Mouse (Mus musculus) embryo, embryonic 10 days (tissue): Measurements from ENCODE around the gene Tgfbr2.

ENCODE experiments used
- DNase-seq: peaks from one replicate; pipeline ENCODE4 v3.0.0-alpha.2; 2015; ENCODE audit warnings: low spot score

The Tgfbr2 gene

DNA sequence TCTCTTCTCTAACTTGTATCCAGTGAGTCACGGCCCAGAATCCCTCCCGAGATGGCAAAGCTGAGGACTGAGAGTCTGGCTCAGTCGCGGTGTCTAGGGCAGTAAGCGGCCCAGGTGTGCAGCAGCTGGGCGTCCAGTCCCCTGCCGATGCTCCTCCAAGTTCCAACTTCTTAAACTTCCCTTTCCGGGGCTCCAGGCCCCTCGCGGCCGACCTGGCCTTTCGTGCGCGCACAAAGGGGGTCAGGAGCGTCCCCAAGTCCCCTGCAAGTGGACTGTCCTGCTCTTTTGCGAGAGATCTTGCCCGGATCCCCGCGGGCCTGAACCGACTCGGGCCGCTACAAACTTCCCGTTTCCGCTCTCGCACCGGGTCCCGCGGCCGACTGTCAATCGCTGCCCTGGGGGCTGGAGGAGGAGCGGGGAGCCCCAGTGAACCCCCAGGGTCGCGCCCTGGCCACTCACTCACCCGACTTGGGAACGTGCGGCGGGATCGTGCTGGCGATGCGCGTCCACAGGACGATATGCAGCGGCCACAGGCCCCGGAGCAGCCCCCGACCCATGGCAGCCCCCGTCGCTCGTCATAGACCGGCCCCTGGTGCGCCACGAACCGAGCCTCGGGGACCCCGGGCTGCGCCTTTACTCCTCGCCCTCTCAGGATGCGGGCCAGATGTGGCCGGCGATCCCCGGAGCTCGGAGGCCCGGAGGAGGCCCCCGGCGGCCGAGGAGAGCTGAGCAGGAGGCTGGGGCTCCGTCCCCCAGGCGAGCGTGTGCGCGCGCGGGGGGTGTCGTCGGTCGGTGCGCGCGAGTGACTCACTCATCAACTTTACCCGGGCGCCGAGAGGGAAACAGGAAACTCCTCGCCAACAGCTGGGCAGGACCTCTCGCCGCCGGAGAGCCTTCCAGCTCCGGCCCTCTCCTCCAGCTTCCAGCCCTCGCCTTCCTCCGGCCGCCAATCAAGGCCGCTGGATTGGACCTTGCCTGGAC is at the start of gene Tgfbr2:
Gene Tgfbr2, minus strand, starts transcription at position 880 of the 981 bp plus-strand sequence.
- DNase-seq: peak; percentile 85

DNA sequence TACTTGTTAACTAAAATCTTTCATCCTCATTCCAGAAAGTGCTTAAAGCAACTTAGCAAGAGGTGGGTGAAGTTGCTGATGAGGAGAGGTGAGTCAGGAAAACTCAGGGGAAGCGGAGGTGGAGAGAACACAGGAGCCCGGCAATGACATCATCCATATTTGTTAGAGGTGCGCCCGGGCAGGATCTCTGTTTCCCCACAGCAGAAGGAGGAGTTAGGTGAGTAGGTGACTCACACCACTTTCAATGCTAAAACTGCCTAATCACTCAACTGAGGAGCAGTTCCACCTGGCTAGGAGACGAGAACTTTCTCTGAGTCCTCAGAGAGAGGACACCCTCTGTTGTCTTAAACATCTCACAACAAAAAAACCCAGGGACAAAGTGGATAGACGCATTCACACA is 48.2 kb upstream of the Tgfbr2 start:
- DNase-seq: no peak

DNA sequence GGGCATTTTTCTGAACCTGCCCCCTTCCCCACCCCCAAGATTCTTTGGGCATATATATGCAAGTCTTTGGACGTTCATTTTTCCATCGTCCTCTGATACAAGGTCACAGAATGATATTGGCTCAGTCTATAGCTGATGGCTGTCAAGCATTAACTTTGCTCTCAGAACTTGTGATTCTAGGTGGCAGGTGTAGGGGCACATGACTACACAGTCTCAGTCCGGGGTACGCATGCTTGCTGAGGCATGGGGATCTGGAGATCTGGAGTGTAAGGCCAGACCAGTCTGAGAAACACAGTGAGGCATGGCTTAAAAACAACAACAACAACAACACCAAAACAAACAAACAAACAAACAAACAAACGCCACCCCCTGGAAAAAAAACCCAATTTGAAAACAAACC is 47.5 kb upstream of the Tgfbr2 start:
- DNase-seq: no peak

DNA sequence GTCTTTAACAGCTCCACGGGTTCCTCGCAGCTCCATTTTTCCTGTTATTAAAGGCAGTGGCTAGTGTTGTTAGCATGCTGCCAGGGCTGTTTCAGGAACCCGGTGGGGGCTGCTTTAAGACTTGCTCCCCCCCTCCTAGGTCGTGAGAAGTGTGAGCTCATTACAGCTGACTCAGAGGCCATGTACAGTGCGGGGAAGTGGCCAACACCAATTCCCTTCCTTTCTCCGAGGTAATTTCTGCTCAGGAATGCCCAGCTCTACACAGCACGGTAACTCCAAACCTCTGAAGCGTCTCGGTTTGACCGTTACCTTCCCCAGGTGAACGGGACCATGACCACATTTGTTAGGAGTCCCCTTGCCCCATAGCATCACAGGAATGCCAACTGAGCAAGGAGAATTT is 46.8 kb upstream of the Tgfbr2 start:
- DNase-seq: no peak

DNA sequence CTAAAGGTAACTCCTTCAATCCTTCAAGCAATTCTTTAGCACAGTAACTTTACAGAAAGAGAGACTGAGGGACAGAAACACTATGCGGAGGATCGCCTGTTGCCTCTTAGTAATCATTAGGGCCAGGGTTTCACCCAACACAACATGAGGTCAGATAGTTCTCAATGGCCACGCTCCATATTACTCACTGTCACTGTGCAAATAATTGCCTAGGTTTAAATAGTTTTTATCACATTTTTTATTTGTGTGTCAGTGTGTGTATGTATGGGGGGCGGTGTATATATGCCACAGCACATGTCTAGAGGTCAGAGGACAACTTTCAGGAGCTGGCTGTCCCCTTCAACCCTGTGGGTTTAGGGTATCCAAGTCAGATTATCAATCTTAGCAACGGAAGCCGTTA is 46.4 kb upstream of the Tgfbr2 start:
- DNase-seq: no peak

DNA sequence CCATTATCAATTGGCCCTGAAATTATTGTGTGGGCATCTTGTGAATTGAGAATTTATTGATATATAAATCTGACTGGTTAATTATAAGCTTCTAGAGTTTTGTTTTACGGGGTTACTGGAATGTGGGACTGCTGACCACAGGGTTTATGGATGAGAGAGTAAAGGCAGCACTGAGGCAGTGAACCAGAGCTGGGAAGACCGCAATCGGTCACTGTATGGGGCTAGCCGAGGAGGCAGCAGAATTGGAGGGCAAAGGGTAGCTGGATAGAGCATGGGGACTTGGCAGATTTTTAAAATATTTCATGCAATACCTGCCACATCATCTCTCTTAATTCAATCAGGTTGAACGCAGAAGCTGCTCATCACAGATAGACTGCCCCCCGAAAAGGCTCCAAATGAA is 45.5 kb upstream of the Tgfbr2 start:
- no peak for DNase-seq

DNA sequence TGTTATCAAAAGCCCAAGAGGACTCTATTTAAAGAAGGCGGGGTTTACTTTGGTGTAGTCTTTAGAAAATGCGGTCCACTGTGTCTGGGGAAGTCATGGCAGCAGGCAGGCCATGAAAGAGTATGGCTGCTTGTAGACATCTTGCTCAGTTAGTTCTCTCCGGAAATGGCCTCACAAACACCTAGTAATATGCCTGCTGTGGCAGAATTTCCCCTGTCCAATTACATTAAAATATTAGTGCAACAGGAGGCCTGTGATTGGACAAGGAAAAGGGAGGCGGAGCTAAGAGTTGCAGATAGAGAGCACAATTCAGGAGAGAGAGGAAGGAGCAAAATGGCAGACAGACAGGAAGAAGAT is 45.0 kb upstream of the Tgfbr2 start:
- no peak for DNase-seq

DNA sequence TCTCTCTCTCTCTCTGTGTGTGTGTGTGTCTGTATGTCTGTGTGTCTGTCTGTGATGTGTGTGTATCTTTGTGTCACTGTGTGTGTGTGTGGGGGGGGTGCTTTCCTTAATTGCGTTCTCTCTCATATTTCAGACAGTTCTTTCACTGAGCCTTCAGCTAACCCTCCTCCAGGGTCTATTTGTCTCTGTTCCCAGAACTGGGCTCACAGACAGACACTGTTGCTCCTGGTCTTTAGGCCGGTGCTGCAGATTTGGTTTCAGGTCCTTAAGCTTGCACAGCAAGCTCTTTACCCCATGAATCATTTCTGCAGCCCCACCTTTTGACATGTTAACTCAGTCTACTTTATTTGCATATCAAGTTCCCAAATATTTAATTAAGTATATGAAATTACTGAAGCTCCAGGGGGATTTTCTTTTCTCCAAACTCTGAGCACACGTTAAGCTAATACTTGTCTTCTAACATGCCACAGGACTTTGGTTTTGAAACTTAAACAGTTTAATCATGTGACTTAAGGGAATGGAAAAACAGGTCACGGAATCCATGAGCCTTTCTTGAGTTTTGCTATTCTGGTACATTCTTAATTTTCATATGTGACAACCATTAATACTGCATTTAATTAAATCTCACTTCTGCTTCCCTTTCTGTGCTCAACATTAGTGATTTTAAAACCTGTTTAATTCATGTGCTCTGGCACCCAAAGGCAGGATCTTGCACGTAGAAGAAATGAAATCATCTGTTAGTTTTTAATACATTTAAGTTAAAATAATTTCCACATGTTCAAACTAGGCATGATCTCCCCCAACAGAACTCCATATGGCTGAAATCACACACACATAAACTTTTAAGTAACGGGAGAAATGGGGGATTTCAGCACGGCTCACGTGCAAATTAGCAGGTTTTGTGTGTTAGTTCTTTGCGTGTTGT is 44.3 kb upstream of the Tgfbr2 start:
- no peak for DNase-seq

DNA sequence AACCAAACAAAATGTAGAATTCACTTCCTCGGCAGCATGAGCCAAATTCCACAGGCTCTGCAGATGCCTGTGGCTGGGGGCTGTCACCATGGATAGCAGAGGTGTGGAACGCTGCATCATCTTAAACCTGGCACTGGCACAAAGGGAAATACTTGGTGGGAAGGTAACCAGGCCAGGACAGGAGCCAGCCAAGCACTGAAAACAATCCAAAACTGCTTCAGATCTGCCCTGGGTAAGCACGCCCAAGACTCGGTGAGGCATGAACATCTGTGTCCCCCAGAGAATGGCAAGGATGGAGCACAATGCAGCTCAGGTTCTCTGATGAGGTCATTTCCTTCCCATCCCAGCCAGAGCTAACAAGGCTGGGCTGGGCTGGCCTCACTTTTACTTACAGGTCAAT is 43.6 kb upstream of the Tgfbr2 start:
- peak; percentile 42 for DNase-seq

DNA sequence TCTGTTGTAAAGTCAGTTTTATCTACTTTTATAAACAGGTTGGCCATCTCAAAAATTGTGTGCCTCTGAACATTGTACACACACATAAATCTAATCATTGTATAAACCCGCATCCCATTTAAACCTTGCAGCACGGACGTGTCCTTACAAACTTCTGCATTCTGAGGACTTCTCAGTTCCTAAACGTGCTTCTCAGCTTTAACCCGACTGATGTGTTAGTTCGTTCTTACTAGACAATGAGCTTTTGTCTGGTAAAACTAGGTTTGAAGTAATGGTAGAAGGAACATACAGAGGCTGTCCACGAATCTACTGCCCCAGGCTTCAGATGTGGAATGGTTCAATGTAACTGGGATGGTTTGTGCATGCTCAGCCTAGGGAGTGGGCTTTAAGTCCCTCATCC is 41.9 kb upstream of the Tgfbr2 start:
- no peak for DNase-seq

DNA sequence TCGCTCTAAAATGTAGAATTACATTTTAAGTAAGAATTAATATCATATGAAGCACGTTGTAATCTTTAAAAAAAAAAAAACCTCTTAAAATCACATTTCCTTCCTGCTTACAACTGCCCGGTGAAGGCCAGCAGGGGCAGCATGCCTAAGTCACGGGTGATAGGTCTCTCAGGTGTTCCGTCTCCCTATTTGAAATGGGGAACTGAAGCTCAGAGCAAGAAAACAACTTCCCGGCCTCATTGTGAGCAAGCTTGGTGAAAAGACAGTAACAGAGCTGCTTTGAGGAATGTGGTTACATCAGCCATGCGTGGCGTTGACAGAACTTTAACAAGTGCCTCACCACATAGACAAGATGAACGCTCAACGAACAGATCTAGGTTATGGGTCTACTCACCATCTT is 41.5 kb upstream of the Tgfbr2 start:
- no peak for DNase-seq

DNA sequence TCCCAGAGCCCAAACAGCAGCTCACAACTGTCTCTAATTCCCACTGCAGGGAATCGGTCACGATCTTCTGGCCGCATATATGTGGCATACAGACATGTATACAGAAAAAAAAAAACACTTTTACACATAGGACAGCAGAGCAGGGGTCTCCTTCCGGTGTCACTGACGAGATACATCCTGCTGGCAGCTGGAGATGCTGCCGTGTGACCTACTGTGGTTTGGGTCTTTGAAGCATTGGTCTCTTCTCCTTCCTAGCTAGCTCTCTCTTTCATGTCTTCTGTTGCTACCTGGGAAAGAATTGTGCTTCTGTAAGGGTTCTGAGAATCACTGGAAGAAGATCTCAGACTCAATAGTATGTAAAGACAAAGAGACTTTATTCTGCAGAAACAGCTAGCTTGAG is 39.1 kb upstream of the Tgfbr2 start:
- DNase-seq: no peak

DNA sequence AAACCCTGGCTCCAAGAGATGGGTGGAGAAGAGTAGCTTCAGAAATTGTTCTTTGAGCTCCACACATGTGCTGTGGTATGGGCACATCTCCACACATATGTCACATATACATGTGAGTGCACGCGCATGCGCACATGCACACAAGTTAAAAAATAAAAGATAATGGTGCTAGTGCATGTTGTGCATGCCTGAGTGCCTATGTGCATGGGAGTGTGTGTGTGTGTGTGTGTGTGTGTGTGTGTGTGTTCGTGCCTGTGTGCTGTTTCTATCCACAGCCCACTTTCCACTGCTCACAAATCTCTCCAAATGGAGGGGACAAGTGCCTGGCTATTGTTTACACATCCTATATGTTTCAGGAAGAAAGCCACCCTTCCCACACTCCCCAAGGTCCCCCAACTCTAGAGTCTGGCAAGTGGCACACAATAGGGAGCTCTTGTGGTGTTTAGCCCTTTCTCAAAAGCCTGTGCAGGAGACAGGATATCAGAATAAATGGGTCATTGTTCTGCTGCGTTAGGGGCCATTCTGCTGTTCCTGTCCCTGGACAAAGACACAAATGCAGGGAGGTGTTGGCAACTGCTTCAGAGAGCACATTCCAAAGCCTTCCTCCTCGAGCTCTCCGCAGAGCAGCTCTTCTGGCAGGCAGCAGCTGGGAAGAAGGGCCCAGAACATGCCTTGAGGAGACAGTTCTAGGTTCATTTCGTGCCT is 37.9 kb upstream of the Tgfbr2 start:
- peak; percentile 51 for DNase-seq

DNA sequence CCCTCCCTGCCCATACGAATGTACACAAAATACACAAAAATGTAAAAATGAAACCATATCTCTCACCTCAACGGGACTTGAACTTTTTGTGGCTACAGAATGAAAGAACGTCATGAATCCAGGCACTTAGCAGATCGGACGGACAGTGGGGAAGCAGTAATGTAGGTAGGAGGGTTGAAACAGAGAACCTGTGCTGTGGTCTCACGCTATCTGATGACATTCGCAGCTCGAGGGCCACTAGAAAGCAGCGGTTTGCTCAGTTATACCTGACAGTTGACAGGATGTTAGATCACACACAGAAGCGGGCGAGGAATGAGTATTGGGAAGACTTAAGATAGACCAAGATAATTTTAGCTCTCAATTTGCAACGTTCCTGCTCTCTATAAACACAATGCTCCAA is 36.9 kb upstream of the Tgfbr2 start:
- no peak for DNase-seq

DNA sequence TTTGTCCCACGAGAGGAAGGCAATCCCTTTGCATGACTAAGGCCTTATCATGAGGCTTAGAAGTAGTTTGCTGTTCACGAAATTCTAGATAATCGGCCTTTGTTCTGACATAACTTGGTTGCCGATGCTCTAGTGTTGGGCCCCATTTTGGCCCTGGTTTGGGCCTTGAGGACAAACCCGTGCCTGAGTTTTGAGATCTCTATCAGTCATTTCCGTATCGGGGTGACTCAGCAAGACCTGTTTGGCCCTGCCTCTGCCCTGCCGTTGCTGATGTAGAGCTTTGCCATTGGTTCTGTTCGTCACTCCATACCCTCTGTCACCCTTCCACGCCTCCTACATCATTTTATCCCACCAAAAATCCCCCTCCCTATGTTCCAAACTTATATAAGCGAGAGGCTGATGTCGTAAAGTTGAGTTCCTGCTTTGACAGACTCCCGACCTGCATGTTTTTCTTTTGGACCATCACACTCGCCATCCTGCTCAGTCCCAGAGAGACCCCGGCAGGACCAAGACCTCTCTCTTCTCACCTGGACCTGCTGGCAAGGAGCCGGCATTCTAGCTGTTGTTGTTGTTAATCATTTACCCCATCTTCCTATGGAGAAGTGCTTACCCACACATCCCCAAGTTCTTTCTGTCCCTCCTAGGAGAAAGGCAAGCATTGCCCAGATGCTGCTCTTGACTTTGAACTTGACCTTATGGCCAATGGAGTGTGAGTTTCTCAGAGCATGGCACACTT is 33.2 kb upstream of the Tgfbr2 start:
- DNase-seq: no peak

DNA sequence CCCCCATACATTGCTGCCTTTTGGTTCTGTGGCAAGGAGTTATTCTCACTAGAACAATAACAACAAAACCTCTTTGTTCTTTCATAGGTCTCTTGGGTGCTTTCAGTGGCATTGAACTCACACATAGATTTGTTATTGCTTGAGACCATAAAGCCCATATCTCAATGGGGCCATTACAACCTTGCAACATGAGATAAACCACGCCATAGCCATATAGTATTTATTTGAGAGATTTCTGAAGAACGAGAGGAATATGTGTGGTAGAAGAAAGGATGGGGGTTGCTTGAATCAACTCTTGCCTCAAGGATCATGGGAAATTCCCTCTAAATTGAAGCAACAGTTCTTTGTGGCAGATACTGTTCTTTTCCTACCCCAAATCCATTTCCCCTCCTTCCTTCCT is 31.7 kb upstream of the Tgfbr2 start:
- DNase-seq: no peak

DNA sequence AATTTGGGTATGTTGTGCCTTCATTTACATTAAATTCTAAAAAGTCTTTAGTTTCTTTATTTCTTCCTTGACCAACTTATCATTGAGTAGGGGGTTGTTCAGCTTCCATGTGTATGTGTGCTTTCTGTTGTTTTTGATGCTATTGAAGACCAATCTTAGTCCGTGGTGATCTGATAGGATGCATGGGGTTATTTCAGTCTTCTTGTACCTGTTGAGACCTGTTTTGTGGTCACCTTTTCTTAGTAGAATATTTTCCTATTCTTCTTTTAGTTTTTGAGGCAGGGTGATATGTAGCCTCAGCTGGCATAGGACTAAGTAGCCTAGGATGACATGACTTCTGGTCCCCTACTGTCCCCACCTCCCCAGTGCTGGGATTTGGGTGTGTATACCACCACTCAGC is 28.5 kb upstream of the Tgfbr2 start:
- DNase-seq: no peak

DNA sequence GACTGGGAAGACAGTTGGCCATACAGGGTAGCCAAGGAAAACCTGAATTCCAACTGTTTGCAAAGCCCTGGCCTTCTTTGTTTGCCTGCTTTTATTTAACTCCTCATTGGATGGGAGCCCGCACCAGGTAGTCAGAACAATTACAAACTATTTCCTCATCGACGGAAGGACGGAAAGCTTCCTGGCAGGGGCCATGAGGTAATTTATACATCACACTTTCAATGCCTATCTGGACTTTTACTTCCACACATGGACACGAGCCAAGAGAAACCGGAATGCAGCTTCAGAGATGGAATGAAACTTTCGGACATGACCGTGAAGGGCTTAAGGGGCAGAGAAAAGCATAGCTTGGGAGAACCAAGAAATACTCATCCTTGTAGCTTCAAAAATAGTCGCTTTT is 24.0 kb upstream of the Tgfbr2 start:
- DNase-seq: no peak

DNA sequence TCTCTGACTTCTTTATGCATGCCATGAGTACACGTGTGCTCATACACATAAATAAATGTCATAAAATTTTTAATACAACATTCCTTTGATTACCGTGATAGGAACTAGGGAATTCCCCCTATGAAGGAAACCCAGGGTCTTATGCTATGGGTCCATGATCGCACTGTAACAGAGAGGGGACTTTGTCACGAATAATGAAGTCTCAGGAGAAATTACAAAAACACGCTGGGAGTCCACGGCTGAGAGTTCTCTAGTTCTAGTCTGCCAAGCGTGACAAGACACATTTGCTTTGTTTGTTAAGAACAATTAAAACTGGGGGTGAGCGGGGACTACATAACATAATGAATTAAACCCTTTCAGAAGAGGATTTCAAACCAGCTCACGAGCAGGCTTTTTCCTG is 23.3 kb upstream of the Tgfbr2 start:
- no peak for DNase-seq

DNA sequence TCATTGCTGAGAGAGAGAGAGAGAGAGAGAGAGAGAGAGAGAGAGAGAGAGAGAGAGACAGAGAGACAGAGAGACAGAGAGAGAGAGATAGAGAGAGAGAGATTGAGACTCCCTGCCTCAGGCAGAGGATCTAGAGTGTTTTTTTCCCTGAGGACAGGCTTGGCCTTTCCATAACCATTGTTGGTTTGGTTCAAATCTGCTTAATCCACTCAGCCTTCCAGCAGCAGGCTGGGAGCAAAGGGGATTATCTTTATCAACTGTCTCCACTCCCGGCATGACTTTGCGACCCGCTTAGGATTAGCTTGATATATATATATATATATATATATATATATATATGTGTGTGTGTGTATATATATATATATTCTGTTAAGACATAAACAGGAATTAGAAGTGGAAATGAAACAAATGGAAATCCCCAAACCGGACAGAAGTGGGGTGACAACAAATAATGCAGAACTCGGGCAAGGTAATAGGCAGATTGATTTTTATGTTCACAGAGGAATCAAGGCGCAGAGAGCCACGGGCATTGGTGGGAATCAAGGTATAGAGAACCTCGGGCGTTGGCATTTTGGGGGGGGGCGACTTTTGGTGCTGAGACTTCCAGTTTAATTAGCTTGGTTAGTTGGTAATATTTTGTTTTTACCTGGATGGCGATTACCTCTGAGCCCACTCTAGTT is 22.5 kb upstream of the Tgfbr2 start:
- DNase-seq: no peak

DNA sequence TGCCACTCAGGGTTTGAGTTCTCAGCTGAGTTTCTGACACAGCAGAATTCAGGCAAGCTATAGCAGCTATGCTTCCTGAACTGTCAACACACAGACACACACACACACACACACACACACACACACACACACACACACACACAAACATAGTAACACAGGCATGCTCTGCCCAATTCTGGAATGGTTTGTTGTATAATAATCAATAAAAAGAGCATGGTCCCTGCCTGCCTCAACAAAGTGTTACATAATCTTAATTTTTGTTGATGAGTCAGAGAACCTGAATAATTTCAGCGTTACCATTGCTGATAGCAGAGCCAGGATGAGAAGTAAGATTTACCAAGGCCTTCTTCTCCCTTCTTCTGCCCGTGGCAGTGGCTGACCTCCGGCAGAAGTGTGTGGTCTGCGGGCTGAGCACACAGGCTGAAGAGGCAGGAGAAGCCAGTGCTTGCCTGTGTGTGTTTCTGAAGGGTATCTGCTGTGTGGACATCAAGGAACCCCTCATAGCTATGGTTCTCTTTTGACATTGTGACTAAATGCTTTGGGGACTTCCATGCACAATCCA is 18.8 kb upstream of the Tgfbr2 start:
- no peak for DNase-seq
